Mouse (Mus musculus) forebrain, embryonic 12.5 days (tissue): Measurements from ENCODE around the gene Capn2. TPM values are rescaled to one million over a fixed set of nuclear protein-coding genes. Genes with fewer than 3 reads are reported as not detected.

ENCODE experiments used
- ATAC-seq: fragments of 200-750 bp; cut with Nextera tagmentation; 2 replicates; pipeline ENCODE4 v1.8.0; 2017; ENCODE audit warnings: moderate TSS enrichment; ENCODE audit not compliant: low FRiP score
- H3K27ac ChIP-seq: fragments of 300-500 bp; sonication (generic); 2 replicates; pipeline ENCODE4 v1.5.1; 2016; ENCODE audit warnings: mild to moderate bottlenecking
- H3K27me3 ChIP-seq: fragments of 300-500 bp; sonication (generic); 2 replicates; pipeline ENCODE4 v1.6.1; 2016; ENCODE audit warnings: mild to moderate bottlenecking
- H3K36me3 ChIP-seq: fragments of 300-500 bp; sonication (generic); replicated peaks from 2 replicates; pipeline ENCODE4 v1.6.1; 2016; ENCODE audit warnings: mild to moderate bottlenecking
- H3K4me1 ChIP-seq: fragments of 300-500 bp; sonication (generic); 2 replicates; pipeline ENCODE4 v1.6.1; 2016
- H3K4me2 ChIP-seq: fragments of 300-500 bp; sonication (generic); 2 replicates; pipeline ENCODE4 v1.6.1; 2016; ENCODE audit warnings: mild to moderate bottlenecking, moderate library complexity
- H3K4me3 ChIP-seq: fragments of 300-500 bp; sonication (generic); replicated peaks from 2 replicates; pipeline ENCODE4 v1.5.1; 2016; ENCODE audit warnings: mild to moderate bottlenecking
- H3K9ac ChIP-seq: fragments of 300-500 bp; sonication (generic); 2 replicates; pipeline ENCODE4 v1.6.1; 2016; ENCODE audit warnings: mild to moderate bottlenecking
- H3K9me3 ChIP-seq: fragments of 300-500 bp; sonication (generic); 2 replicates; pipeline ENCODE4 v1.6.1; 2016
- WGBS: fragments of 180-500 bp; shearing (Covaris S2); methylation state at CpG from one replicate; pipeline ENCODE4 v1.1.7; 2016; 5-methylcytosine and 5-hydroxymethylcytosine counted together
- polyA plus RNA-seq: library from polyadenylated mRNA; unstranded; fragments of >200 nt; fragmentation: Nextera tagmentation; extraction: Ambion mirVana; gene quantifications from 2 replicates; pipeline ENCODE4 v1.2.1, GENCODE M21; 2016

Capn2 gene
- polyA plus RNA-seq, 1 experiment from 2014 or later: 95.6 TPM

DNA sequence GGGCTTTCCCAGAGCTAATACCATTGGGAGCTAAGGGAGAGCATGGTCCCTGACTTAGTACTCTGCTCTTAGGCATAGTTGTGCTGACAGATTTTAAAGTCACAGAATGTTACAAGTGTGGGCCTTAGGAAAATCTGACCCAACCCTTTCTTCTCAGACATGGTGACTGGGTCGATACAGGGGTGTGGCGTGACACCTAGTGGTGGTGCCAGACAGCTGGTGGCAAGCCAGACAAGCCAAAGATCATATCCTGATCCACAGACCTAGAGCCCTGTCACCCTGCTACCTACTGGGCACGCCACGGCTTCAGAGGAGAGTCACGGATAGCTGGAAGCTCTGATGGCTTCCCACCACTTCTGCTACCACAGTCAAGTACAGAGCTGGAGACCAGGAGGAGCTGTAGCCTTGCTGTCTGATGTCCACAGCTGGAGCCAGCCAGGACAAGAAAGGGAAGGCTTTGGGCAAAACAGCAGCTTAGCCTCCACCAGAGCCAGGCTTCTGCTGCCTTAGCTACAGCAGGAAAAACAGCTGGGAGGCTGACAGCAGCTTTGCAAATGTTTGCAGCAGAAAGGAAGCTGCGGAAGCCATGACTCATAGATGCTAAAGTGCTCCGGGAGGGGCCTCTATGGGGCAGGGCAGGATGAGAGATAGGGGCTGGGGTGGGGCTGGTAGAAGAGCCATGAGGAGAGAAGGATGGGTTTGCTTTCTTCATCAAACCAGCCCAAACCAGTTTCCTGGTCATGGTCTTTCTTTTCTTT is 11.0 kb downstream of the Capn2 start:
- ATAC-seq: no peak
- H3K27me3 ChIP-seq: no peaks in the 10 kb centered on the region
- no peaks in the 10 kb centered on the region for H3K9me3 ChIP-seq
- no peak overlapping the region for H3K27ac ChIP-seq
- H3K4me2 ChIP-seq: no peak overlapping the region
- H3K4me1 ChIP-seq: peaks cover 12% of the 10 kb centered on the region
- H3K4me3 ChIP-seq: no peak overlapping the region
- WGBS: 72% methylated on average over 7 of the region's 7 CpGs
- H3K36me3 ChIP-seq: peaks cover 33% of the 10 kb centered on the region
- H3K9ac ChIP-seq: no peak overlapping the region

- H3K27me3 ChIP-seq: no peaks in the 10 kb centered on the region
- H3K4me3 ChIP-seq: no peak overlapping the region
- ATAC-seq: no peak
- no peaks in the 10 kb centered on the region for H3K9me3 ChIP-seq
- H3K4me2 ChIP-seq: no peak overlapping the region
- H3K9ac ChIP-seq: no peak overlapping the region
- 88% methylated on average over 3 of the region's 3 CpGs for WGBS
- peaks cover 22% of the 10 kb centered on the region for H3K36me3 ChIP-seq
- H3K4me1 ChIP-seq: peaks cover 12% of the 10 kb centered on the region
- H3K27ac ChIP-seq: no peak overlapping the region
These were observed 12.1 kb downstream of the Capn2 start for GRCm38 (mm10) chr1:182505291-182505690.

- no peak for ATAC-seq
- no peak overlapping the region for H3K4me3 ChIP-seq
- no peak overlapping the region for H3K27ac ChIP-seq
- H3K9me3 ChIP-seq: no peaks in the 10 kb centered on the region
- 23% methylated on average over 4 of the region's 4 CpGs for WGBS
- no peak overlapping the region for H3K4me2 ChIP-seq
- H3K36me3 ChIP-seq: peaks cover 12% of the 10 kb centered on the region
- H3K27me3 ChIP-seq: no peaks in the 10 kb centered on the region
- peaks cover 12% of the 10 kb centered on the region for H3K4me1 ChIP-seq
- H3K9ac ChIP-seq: no peak overlapping the region
These were observed 13.2 kb downstream of the Capn2 start for GRCm38 (mm10) chr1:182504223-182504622.

DNA sequence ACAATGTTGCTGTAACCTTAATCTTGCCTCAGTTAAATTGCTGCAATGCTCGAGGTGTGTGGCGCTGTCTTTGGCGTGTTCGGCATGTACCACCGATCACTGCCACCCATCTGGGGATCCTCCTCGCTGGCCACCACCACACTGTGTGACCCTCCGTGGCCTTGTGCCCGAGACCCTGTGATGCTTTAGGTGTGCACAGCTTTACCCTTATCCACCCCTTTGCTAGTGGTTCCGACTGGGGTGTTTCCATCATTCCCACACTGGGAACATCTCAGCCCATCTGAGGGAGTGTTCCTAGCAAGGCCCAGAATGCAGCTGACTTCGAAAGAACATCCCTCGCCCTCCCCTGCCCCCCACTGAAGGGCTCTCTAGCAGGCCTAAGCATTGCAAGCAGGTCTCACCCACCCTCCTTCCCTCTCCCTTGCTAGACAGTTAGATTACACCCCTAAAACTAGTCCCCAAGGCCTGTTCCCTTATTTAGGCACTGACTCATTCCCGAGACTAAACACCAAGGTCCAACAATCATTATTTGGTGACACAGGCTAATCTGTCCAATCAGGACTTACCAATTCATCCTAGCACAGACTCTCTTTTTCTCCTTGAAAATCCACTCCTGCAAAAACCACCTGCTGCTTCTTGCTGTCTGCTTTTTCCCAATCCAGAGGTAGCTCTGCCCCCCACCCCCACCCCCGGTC is 14.1 kb downstream of the Capn2 start:
- Histone ChIP-seq H3K9ac (no peak overlapping the region), H3K4me1 (peaks cover 12% of the 10 kb centered on the region), H3K27me3 (no peaks in the 10 kb centered on the region), H3K9me3 (no peaks in the 10 kb centered on the region), H3K36me3 (peaks cover 8% of the 10 kb centered on the region), H3K27ac (no peak overlapping the region), H3K4me2 (no peak overlapping the region), H3K4me3 (no peak overlapping the region)
- 83% methylated on average over 13 of the region's 13 CpGs for WGBS
- no peak for ATAC-seq

- Histone ChIP-seq H3K36me3 (peaks cover 8% of the 10 kb centered on the region), H3K27me3 (no peaks in the 10 kb centered on the region), H3K9me3 (no peaks in the 10 kb centered on the region), H3K4me1 (peaks cover 12% of the 10 kb centered on the region), H3K9ac (no peak overlapping the region), H3K4me2 (no peak overlapping the region), H3K27ac (no peak overlapping the region), H3K4me3 (no peak overlapping the region)
- WGBS: 91% methylated on average over 7 of the region's 7 CpGs
- ATAC-seq: no peak
These were observed 14.8 kb downstream of the Capn2 start for GRCm38 (mm10) chr1:182502491-182503050.

DNA sequence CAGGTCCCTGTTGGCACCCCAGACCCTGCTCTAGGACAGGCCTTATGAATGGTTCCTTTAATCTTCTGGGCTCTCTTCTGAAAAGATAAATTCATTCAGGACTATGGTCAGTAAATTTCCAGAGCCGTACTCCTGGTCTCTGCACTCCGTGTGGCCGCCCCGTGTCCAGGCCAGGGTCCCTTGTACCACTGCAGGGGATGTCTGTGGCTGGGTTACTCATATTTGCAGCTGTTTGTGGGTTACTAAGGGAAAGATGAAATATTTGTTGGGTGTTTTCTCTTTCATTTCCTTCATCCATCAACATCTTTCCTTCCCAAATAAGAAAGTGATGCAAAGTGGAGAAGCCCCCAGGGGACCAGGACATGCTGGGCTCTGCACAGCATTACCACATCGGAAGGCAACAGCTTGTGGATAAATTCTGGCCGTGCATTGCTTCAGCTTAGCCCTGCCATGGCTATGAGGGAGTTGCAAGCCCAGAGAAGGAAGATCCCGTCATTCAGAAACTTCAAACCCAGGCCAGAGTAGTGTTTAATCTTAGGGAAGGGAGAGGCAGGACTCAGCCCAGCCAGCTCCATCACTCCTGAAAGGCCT is 15.5 kb downstream of the Capn2 start:
- Histone ChIP-seq H3K4me3 (no peak overlapping the region), H3K9me3 (no peaks in the 10 kb centered on the region), H3K9ac (no peak overlapping the region), H3K4me2 (no peak overlapping the region), H3K4me1 (peaks cover 12% of the 10 kb centered on the region), H3K27me3 (no peaks in the 10 kb centered on the region), H3K27ac (no peak overlapping the region), H3K36me3 (peaks cover 8% of the 10 kb centered on the region)
- 88% methylated on average over 7 of the region's 7 CpGs for WGBS
- no peak for ATAC-seq

DNA sequence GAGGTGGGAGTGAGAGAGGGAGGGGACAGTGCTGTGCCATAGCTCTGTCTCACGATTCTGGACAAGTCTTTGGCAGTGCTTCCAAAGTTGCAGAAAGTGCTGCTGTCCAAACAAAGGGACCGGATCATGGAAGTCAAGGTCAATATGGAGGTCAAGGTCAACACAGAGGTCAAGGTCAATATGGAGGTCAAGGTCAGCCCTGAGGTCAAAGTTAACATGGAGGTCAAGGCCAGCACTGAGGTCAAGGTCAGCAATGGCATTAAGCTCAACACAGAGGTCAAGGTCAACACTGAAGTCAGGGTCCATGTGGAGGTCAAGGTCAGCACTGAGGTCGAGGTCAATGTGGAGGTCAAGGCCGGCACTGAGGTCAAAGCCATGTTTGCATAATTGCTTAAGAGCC is 16.6 kb downstream of the Capn2 start:
- Histone ChIP-seq H3K27me3 (no peaks in the 10 kb centered on the region), H3K4me2 (no peak overlapping the region), H3K36me3 (peaks cover 8% of the 10 kb centered on the region), H3K9me3 (no peaks in the 10 kb centered on the region), H3K27ac (no peak overlapping the region), H3K9ac (no peak overlapping the region), H3K4me3 (no peak overlapping the region), H3K4me1 (peaks cover 12% of the 10 kb centered on the region)
- WGBS: 84% methylated on average over 4 of the region's 4 CpGs
- no peak for ATAC-seq

DNA sequence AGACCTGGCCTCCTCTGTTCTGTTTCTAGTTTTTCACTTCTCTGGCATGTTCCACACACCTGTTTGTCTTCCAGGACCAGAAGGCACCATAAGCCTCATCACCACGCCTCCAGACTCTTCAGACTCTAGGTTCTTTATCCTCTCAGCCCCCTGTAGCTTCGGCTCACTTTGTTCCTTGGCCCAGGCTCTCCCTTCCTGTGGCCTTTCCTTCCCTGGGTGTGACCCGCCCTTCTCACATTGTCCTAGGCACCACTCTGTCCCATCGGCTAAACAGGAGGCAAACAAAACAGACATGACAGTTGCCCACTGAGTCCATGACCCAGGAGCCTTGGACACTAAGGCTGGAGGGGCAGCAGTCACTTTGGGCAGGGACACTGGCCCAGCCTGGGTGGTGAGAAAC is 17.2 kb downstream of the Capn2 start:
- 72% methylated on average over 4 of the region's 4 CpGs for WGBS

GRCm38 (mm10) chr1:182499443-182500089 is 17.8 kb downstream of the Capn2 start:
- no peak for ATAC-seq
- Histone ChIP-seq H3K9me3 (no peaks in the 10 kb centered on the region), H3K4me1 (peaks cover 14% of the 10 kb centered on the region), H3K9ac (no peak overlapping the region), H3K27me3 (no peaks in the 10 kb centered on the region), H3K4me2 (no peak overlapping the region), H3K36me3 (no peaks in the 10 kb centered on the region; the same call in 1 of the 2 replicates), H3K27ac (no peak overlapping the region), H3K4me3 (no peak overlapping the region)
- WGBS: 85% methylated on average over 9 of the region's 9 CpGs

More for the DNA sequence above, 17.2 kb downstream of the Capn2 start:
- H3K4me1 ChIP-seq: peaks cover 12% of the 10 kb centered on the region
- H3K9ac ChIP-seq: no peak overlapping the region
- H3K36me3 ChIP-seq: peaks cover 4% of the 10 kb centered on the region
- H3K27me3 ChIP-seq: no peaks in the 10 kb centered on the region
- no peak overlapping the region for H3K4me3 ChIP-seq
- no peak overlapping the region for H3K4me2 ChIP-seq
- no peaks in the 10 kb centered on the region for H3K9me3 ChIP-seq
- H3K27ac ChIP-seq: no peak overlapping the region
- no peak for ATAC-seq

DNA sequence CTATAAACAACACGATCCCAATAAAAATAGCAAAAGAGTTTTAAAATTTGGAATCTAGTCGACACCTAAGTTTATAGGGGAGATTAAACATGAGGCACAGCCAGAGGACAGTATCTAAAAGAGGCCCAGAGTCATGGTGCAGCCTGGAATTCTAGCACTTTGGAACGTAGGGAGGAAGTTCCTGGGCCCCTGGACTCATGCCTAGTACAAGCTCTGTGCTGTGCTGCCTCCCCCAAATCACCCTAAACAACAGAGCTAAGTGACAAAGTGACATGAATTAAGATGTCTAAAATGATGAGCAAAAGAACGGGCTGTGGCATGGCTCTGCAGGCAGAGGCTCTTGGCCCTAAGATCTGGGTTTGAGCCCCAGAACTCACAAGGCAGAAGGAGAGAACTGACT is 19.7 kb downstream of the Capn2 start:
- Histone ChIP-seq H3K4me1 (peaks cover 14% of the 10 kb centered on the region), H3K27ac (no peak overlapping the region), H3K9me3 (no peaks in the 10 kb centered on the region), H3K4me2 (no peak overlapping the region), H3K4me3 (no peak overlapping the region), H3K36me3 (no peaks in the 10 kb centered on the region; the same call in 1 of the 2 replicates), H3K9ac (no peak overlapping the region), H3K27me3 (no peaks in the 10 kb centered on the region)
- WGBS: 73% methylated on average over 4 of the region's 4 CpGs
- ATAC-seq: no peak

- Histone ChIP-seq H3K4me3 (no peak overlapping the region), H3K4me2 (no peak overlapping the region), H3K9me3 (no peaks in the 10 kb centered on the region), H3K27ac (no peak overlapping the region), H3K27me3 (no peaks in the 10 kb centered on the region), H3K36me3 (peaks cover 5% of the 10 kb centered on the region; the same call in 1 of the 2 replicates), H3K4me1 (peaks cover 14% of the 10 kb centered on the region), H3K9ac (no peak overlapping the region)
- 47% methylated on average over 6 of the region's 6 CpGs for WGBS
- ATAC-seq: no peak
These were observed 20.7 kb downstream of the Capn2 start for GRCm38 (mm10) chr1:182496685-182497084.
